Mouse (Mus musculus): ENCODE measurements around the gene Nipsnap1. TPM values are rescaled to one million over a fixed set of nuclear protein-coding genes. Genes with fewer than 3 reads are reported as not detected.

The Nipsnap1 gene
- total and polyA plus RNA-seq, 3 experiments, result 53.5 to 97.9 (median 79.3) TPM

DNA sequence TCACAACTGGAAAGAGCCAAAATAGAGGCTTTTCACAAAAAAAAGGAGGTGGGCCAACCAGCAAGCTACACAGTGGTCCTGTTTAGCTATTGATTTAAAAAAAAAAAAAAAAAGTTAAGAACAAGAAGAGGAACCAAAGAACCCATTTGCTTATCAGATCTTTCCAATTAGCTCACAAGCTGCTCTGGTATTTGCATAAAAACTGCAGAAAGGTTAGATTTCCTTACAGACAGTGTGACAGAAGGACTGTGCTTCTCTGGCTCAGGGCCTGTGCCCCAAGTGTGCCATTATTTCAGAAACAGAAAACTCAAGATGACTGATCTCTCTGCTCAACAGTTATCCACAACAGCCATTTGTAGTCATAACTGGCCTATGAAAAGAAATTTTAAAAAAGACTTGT is 42.7 kb upstream of the Nipsnap1 start (continued):
- TF ChIP-seq E2F4 (IDR thresholded peaks at IDR 0.05; ENCODE audit: insufficient replicate concordance, low read depth, low read length), result no peak
- TF ChIP-seq SIN3A (IDR thresholded peaks at IDR 0.05; ENCODE audit: low read length), result no peak
- no peak for TF ChIP-seq SMC3 (IDR thresholded peaks at IDR 0.05; ENCODE audit: low read depth, low read length)
- no peak for TF ChIP-seq RCOR1 (conservative IDR thresholded peaks at IDR 0.05; ENCODE audit: low read depth, low read length)
- no peak for TF ChIP-seq CTCF (conservative IDR thresholded peaks at IDR 0.05 in 1 of 2, IDR thresholded peaks at IDR 0.05 in 1 of 2; ENCODE audit: low read depth in 2 of 2, low read length in 2 of 2)
- TF ChIP-seq JUND (conservative IDR thresholded peaks at IDR 0.05; ENCODE audit: low read depth, low read length), result 0 out of 2 replicates have a peak, but pooled peaks have one; percentile 12
- TF ChIP-seq POLR2A (IDR thresholded peaks at IDR 0.05; ENCODE audit: low read depth, low read length), result no peak
- TF ChIP-seq HCFC1 (IDR thresholded peaks at IDR 0.05; ENCODE audit: low read depth, low read length), result no peak

GRCm38 (mm10) chr11:4833295-4833939 is 40.3 kb upstream of the Nipsnap1 start:
- in situ Hi-C loops (cut with MboI; ENCODE audit: low pct_ligation_motif_present, low pct_unique_long_range_greater_than_20kb, low sequenced_read_pairs) (loop anchor here (10.0 to 25.0 kb wide), 3 partner anchors 329 to 571 kb away; partner anchors contain the start of genes Hormad2 and Lif), dilution Hi-C loops (cut with MboI; ENCODE audit: extremely low pct_ligation_motif_present, extremely low pct_unique_long_range_greater_than_20kb, low sequenced_read_pairs) (no loop called here)
- TF ChIP-seq E2F4 (IDR thresholded peaks at IDR 0.05; ENCODE audit: insufficient replicate concordance, low read depth, low read length) (no peak), NRF1 (IDR thresholded peaks at IDR 0.05; ENCODE audit: low read depth, low read length) (no peak), NELFE (IDR thresholded peaks at IDR 0.05; ENCODE audit: low read depth, low read length) (no peak), ZNF384 (IDR thresholded peaks at IDR 0.05; ENCODE audit: low read depth, low read length) (peak; percentile 69), SIN3A (IDR thresholded peaks at IDR 0.05; ENCODE audit: low read length) (no peak), CHD1 (IDR thresholded peaks at IDR 0.05; ENCODE audit: low read depth, low read length) (peak; percentile 39; the same call in 1 of the 2 replicates), MYC (IDR thresholded peaks at IDR 0.05; ENCODE audit: low read depth, low read length) (no peak), MAZ (IDR thresholded peaks at IDR 0.05; ENCODE audit: low read depth, low read length) (no peak), CTCF (conservative IDR thresholded peaks at IDR 0.05 in 1 of 2, IDR thresholded peaks at IDR 0.05 in 1 of 2; ENCODE audit: low read depth in 2 of 2, low read length in 2 of 2) (no peak), JUND (conservative IDR thresholded peaks at IDR 0.05; ENCODE audit: low read depth, low read length) (no peak), UBTF (IDR thresholded peaks at IDR 0.05; ENCODE audit: low read depth, low read length) (no peak), ZKSCAN1 (IDR thresholded peaks at IDR 0.05; ENCODE audit: borderline replicate concordance, low read depth, low read length) (no peak), MAFK (IDR thresholded peaks at IDR 0.05; ENCODE audit: insufficient replicate concordance, low read length) (0 out of 2 replicates have a peak, but pooled peaks have one; percentile 5), TCF12 (IDR thresholded peaks at IDR 0.05; ENCODE audit: low read depth, low read length) (no peak), JUN (IDR thresholded peaks at IDR 0.05; ENCODE audit: insufficient read depth, low read depth, low read length) (no peak), RAD21 (IDR thresholded peaks at IDR 0.05; ENCODE audit: low read depth, low read length) (no peak), CHD2 (IDR thresholded peaks at IDR 0.05; ENCODE audit: low read length) (no peak), USF1 (IDR thresholded peaks at IDR 0.05; ENCODE audit: low read depth, low read length) (no peak)
- no peak overlapping the region for H3K27ac ChIP-seq (ENCODE audit: insufficient read depth, low read depth)
- peaks cover 0 to 14% of the 10 kb centered on the region in 2 experiments for H3K36me3 ChIP-seq (replicated peaks in 1 of 2; ENCODE audit: control insufficient read depth in 1 of 2, insufficient read depth in 1 of 2, low read length in 1 of 2)
- no peak overlapping the region for H3K9ac ChIP-seq (ENCODE audit: insufficient read depth, low read depth)
- no peak overlapping the region; the same call in 1 of the 2 replicates for H3K4me2 ChIP-seq (ENCODE audit: insufficient read depth, low read depth, poor library complexity, severe bottlenecking)
- peaks cover 34% of the 10 kb centered on the region for H3K79me2 ChIP-seq (replicated peaks; ENCODE audit: control insufficient read depth, extremely low read depth, insufficient read depth, poor library complexity, severe bottlenecking)
- no peaks in the 10 kb centered on the region for H3K9me3 ChIP-seq (replicated peaks; ENCODE audit: low read length)
- no peak for DNase-seq (ENCODE audit: extremely low read depth)
- no peaks in the 10 kb centered on the region for H3K27me3 ChIP-seq (replicated peaks)
- H3K4me3 ChIP-seq (replicated peaks in 1 of 3; ENCODE audit: low read depth in 2 of 3, low read length in 2 of 3, poor library complexity in 1 of 3), result no peak overlapping the region
- H3K4me1 ChIP-seq (ENCODE audit: control insufficient read depth in 1 of 2, insufficient read depth in 2 of 2), result peaks cover 5 to 81% of the 10 kb centered on the region in 2 experiments

All from CH12.LX (cell line).